Mouse (Mus musculus): ENCODE data around the gene Enah. TPM values are rescaled to one million over a fixed set of nuclear protein-coding genes. Genes with fewer than 3 reads are reported as not detected.

The Enah gene
- polyA plus RNA-seq, 1 experiment from 2014 or later = 0.36 TPM

- H3K27me3 ChIP-seq (ENCODE audit: insufficient read depth, low read length) = no peaks in the 10 kb centered on the region
- 83% methylated on average over 2 of the region's 2 CpGs for WGBS (ENCODE audit: insufficient replicate concordance)
- H3K36me3 ChIP-seq (replicated peaks; ENCODE audit: insufficient read depth, low read length) = no peaks in the 10 kb centered on the region
- no peaks in the 10 kb centered on the region for H3K9me3 ChIP-seq (ENCODE audit: low read length)
- no peak for TF ChIP-seq CTCF (IDR thresholded peaks at IDR 0.05; ENCODE audit: low read depth)
- TF ChIP-seq EP300 (IDR thresholded peaks at IDR 0.05; ENCODE audit: low read depth) = no peak
- ATAC-seq (no peak), DNase-seq (no peak)
- no peak overlapping the region for H3K4me3 ChIP-seq (ENCODE audit: low read depth, low read length)
- H3K4me2 ChIP-seq (ENCODE audit: low read depth, low read length) = no peak overlapping the region
- H3K4me1 ChIP-seq (ENCODE audit: insufficient read depth) = peaks cover 12% of the 10 kb centered on the region
- H3K9ac ChIP-seq (replicated peaks) = no peak overlapping the region
- no peak overlapping the region for H3K27ac ChIP-seq (ENCODE audit: low read depth)
These were observed 163.5 kb downstream of the Enah start for GRCm38 (mm10) chr1:181856329-181856728.

GRCm38 (mm10) chr1:181854829-181855228 lies 165.0 kb downstream of the Enah start:
- H3K4me3 ChIP-seq (ENCODE audit: low read depth, low read length) = no peak overlapping the region
- DNase-seq = no peak
- 91% methylated on average over 2 of the region's 2 CpGs for WGBS (ENCODE audit: insufficient replicate concordance)
- H3K4me1 ChIP-seq (ENCODE audit: insufficient read depth) = peaks cover 8% of the 10 kb centered on the region
- no peaks in the 10 kb centered on the region for H3K27me3 ChIP-seq (ENCODE audit: insufficient read depth, low read length)
- TF ChIP-seq EP300 (IDR thresholded peaks at IDR 0.05; ENCODE audit: low read depth) (no peak), CTCF (IDR thresholded peaks at IDR 0.05; ENCODE audit: low read depth) (no peak)
- H3K9ac ChIP-seq (replicated peaks) = no peak overlapping the region
- ATAC-seq = no peak
- H3K36me3 ChIP-seq (replicated peaks; ENCODE audit: insufficient read depth, low read length) = no peaks in the 10 kb centered on the region
- no peaks in the 10 kb centered on the region for H3K9me3 ChIP-seq (ENCODE audit: low read length)
- H3K27ac ChIP-seq (ENCODE audit: low read depth) = no peak overlapping the region
- H3K4me2 ChIP-seq (ENCODE audit: low read depth, low read length) = no peak overlapping the region

- peak; percentile 84 for ATAC-seq
- TF ChIP-seq CTCF (IDR thresholded peaks at IDR 0.05; ENCODE audit: low read depth) (no peak), EP300 (IDR thresholded peaks at IDR 0.05; ENCODE audit: low read depth) (no peak)
- H3K4me2 ChIP-seq (ENCODE audit: low read depth, low read length) = peak overlapping the region; percentile 72
- peak overlapping the region; percentile 48 for H3K4me3 ChIP-seq (ENCODE audit: low read depth, low read length)
- WGBS (ENCODE audit: insufficient replicate concordance) = 12% methylated on average over 16 of the region's 21 CpGs
- no peaks in the 10 kb centered on the region for H3K36me3 ChIP-seq (replicated peaks; ENCODE audit: insufficient read depth, low read length)
- DNase-seq = peak; percentile 76
- peaks cover 6% of the 10 kb centered on the region for H3K4me1 ChIP-seq (ENCODE audit: insufficient read depth)
- no peaks in the 10 kb centered on the region for H3K27me3 ChIP-seq (ENCODE audit: insufficient read depth, low read length)
- no peaks in the 10 kb centered on the region for H3K9me3 ChIP-seq (ENCODE audit: low read length)
- 0 out of 2 replicates have a peak overlapping the region, but pooled peaks have one; percentile 8 for H3K9ac ChIP-seq (replicated peaks)
- peak overlapping the region; percentile 89 for H3K27ac ChIP-seq (ENCODE audit: low read depth)
These were observed 166.6 kb downstream of the Enah start for GRCm38 (mm10) chr1:181853081-181853736.

- H3K9ac ChIP-seq (replicated peaks) = peak overlapping the region; percentile 64
- peak overlapping the region; percentile 89 for H3K27ac ChIP-seq (ENCODE audit: low read depth)
- no peaks in the 10 kb centered on the region for H3K36me3 ChIP-seq (replicated peaks; ENCODE audit: insufficient read depth, low read length)
- TF ChIP-seq EP300 (IDR thresholded peaks at IDR 0.05; ENCODE audit: low read depth) = no peak
- H3K4me3 ChIP-seq (ENCODE audit: low read depth, low read length) = peak overlapping the region; percentile 48
- H3K27me3 ChIP-seq (ENCODE audit: insufficient read depth, low read length) = no peaks in the 10 kb centered on the region
- ATAC-seq (peak; percentile 57), DNase-seq (no peak)
- H3K4me1 ChIP-seq (ENCODE audit: insufficient read depth) = peaks cover 6% of the 10 kb centered on the region
- WGBS (ENCODE audit: insufficient replicate concordance) = 17% methylated on average over 13 of the region's 13 CpGs
- H3K4me2 ChIP-seq (ENCODE audit: low read depth, low read length) = peak overlapping the region; percentile 72
- no peaks in the 10 kb centered on the region for H3K9me3 ChIP-seq (ENCODE audit: low read length)
These were observed 167.3 kb downstream of the Enah start for GRCm38 (mm10) chr1:181852466-181852865.

- WGBS (ENCODE audit: insufficient replicate concordance) = 72% methylated on average over 12 of the region's 12 CpGs
- Histone ChIP-seq H3K4me1 (ENCODE audit: insufficient read depth) (peaks cover 6% of the 10 kb centered on the region), H3K4me2 (ENCODE audit: low read depth, low read length) (peak overlapping the region; percentile 72), H3K9me3 (ENCODE audit: low read length) (no peaks in the 10 kb centered on the region), H3K27ac (ENCODE audit: low read depth) (peak overlapping the region; percentile 89), H3K36me3 (replicated peaks; ENCODE audit: insufficient read depth, low read length) (no peaks in the 10 kb centered on the region), H3K27me3 (ENCODE audit: insufficient read depth, low read length) (no peaks in the 10 kb centered on the region), H3K9ac (replicated peaks) (no peak overlapping the region), H3K4me3 (ENCODE audit: low read depth, low read length) (peak overlapping the region; percentile 48; the same call in 1 of the 2 replicates)
- DNase-seq (no peak), ATAC-seq (no peak)
- TF ChIP-seq EP300 (IDR thresholded peaks at IDR 0.05; ENCODE audit: low read depth) (no peak), CTCF (IDR thresholded peaks at IDR 0.05; ENCODE audit: low read depth) (no peak)
These were observed 168.1 kb downstream of the Enah start for GRCm38 (mm10) chr1:181851521-181852310.

GRCm38 (mm10) chr1:181850441-181850840 lies 169.3 kb downstream of the Enah start:
- Histone ChIP-seq H3K4me1 (ENCODE audit: insufficient read depth) (peaks cover 6% of the 10 kb centered on the region), H3K27ac (ENCODE audit: low read depth) (no peak overlapping the region), H3K27me3 (ENCODE audit: insufficient read depth, low read length) (no peaks in the 10 kb centered on the region), H3K4me3 (ENCODE audit: low read depth, low read length) (no peak overlapping the region), H3K9me3 (ENCODE audit: low read length) (no peaks in the 10 kb centered on the region), H3K9ac (replicated peaks) (no peak overlapping the region), H3K36me3 (replicated peaks; ENCODE audit: insufficient read depth, low read length) (no peaks in the 10 kb centered on the region), H3K4me2 (ENCODE audit: low read depth, low read length) (no peak overlapping the region)
- no peak for DNase-seq
- no peak for ATAC-seq
- 83% methylated on average over 4 of the region's 4 CpGs for WGBS (ENCODE audit: insufficient replicate concordance)
- TF ChIP-seq CTCF (IDR thresholded peaks at IDR 0.05; ENCODE audit: low read depth) (no peak), EP300 (IDR thresholded peaks at IDR 0.05; ENCODE audit: low read depth) (no peak)
